Mouse (Mus musculus) layer of hippocampus, adult 2 months (tissue): ENCODE measurements at regions not wholly inside any gene's neighbourhood (a gene's known extent, or its start where the extent isn't known, plus 50 kb on each side); places are given as distances from the start of the nearest gene placed in this dataset.

ENCODE experiments used
- DNase-seq, 2 experiments: peaks; one replicate each; pipeline ENCODE4 v3.0.0; 2022; ENCODE audit warnings: low spot score in 2 of 2
- H3K27ac ChIP-seq: fragments of 200-600 bp; 2 replicates; pipeline ENCODE4 v1.8.1; 2022
- H3K4me3 ChIP-seq: fragments of 200-600 bp; 2 replicates; pipeline ENCODE4 v1.8.1; 2022; ENCODE audit warnings: mild to moderate bottlenecking
- CTCF ChIP-seq: fragments of 200-600 bp; conservative IDR thresholded peaks from 2 replicates; pipeline ENCODE4 v1.8.1; 2022; ENCODE audit warnings: antibody characterized with exemption, mild to moderate bottlenecking, moderate library complexity

DNA sequence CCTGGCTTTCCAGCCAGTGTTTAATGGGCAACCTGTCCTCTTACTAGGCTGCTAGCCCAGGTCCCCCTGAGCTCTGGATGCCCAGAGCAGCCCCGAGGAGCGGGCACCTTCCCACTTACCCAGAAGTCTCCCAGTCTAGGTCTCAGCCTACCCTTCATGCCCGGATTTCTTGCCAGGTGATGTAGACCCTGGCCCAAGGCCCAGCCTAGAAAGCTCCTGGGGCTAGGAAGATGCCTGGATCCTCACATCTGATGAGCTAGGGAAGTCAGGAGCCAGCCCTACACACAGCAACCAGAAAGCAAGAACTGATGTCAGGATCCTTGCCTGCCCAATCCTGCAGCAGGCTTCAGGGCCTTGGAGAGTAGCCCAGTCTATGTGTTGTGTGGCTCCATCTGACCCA is 83.7 kb upstream of the Slc6a6 start:
- no peak for TF ChIP-seq CTCF
- H3K27ac ChIP-seq = no peak overlapping the region
- no peak overlapping the region for H3K4me3 ChIP-seq
- no peak for DNase-seq

DNA sequence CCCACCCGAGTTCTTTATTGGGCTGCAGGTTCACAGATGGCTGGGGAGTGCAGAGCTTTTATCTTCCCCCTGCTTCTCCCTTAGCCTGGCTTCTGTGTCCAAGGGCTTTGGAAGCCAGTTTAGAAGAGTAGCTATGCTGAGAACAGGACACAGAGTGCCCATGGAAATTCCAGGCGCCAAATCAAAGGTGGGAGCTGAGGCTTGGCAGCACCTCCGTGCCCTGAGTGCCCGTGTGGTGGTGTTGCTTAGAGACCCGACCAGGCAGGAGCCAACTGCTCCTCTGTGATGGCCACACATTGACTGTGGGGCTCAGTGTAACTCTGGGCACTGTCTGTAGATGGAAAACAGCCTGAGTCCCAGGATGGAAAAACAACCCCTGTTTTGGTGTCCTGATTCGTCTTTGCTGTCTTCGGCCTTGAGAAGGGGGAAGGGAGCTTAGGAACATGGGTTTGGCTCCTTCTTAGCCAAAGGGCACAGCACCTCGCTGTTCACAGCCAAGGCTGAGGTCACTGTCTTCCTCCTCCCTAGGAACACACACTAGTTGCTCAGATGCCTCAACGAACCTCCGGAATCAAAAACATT is 77.1 kb upstream of the Slc6a6 start:
- Histone ChIP-seq H3K27ac (no peak overlapping the region; the same call in 1 of the 2 replicates), H3K4me3 (no peak overlapping the region)
- DNase-seq = no peak
- no peak for TF ChIP-seq CTCF

DNA sequence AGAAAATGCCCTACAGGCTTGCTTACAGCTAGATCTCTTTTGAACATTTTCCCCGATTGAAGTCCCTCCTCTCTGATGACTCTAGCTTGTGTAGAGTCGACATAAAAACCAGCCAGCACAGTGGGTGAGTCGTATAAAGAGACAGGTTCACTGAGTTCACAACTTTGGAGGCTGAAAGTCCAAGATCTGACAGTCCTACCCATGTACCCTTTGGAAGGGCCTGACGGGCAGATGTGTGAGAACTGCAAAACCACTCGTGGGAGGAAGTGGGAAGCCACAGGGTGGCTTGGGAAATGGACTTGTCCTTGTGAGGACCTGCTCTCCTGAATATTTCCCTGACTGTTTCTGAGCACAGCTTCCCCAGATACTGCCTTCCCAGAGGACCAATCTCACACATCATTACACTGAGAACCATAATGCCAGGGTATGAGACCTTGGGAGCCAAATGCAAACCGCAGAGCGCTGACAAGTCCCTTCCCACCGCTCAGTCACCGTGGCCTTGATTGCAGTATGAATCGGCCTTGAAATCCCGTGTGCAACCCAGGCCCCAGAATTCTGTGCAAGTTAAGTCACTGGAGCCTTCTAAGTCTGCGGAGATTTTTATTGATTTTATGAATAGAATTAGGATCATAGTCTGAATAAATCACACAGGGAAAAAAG is 76.1 kb upstream of the Slc6a6 start:
- no peak for TF ChIP-seq CTCF
- no peak for DNase-seq
- H3K27ac ChIP-seq = no peak overlapping the region
- no peak overlapping the region for H3K4me3 ChIP-seq

DNA sequence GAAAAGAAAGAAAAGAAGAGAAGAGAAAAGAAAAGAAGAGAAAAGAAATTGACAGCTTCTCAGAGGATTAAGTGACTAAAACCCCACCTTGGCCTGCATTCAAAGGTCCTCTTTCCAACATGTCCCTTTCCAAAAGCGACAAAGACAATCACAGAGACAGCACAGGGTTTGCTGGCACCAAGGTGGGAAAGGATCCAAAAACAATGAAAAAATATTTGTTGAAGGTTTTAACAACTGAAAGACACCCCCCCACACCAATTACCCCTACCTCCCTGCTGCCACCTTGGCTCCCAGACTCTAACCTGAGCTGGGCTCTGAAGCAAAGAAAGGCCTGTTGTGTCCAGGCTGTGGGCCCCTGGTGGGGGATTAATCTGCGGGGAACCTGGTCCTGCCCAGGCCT is 74.2 kb upstream of the Slc6a6 start:
- no peak for TF ChIP-seq CTCF
- Histone ChIP-seq H3K27ac (no peak overlapping the region), H3K4me3 (no peak overlapping the region)
- no peak for DNase-seq

DNA sequence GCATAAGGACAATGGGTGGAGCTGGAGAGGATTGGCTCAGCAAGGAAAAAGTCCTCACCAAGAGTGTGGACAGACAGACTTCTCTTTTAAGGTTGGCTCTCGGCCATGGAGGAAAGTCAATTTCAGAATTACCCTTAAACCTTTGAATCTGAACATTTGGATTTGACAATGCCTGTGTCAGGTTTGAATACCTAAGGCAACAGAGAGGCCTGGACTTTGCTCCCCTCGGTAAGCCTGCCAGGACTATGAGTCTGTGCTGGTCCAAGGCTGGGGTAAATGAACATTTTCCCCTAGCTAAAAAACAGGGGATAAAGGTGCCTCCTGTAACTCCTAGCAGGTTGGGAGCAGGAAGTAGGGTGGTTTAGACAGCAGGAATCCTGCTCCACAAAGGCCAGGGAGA is 68.8 kb upstream of the Slc6a6 start:
- H3K4me3 ChIP-seq = no peak overlapping the region
- DNase-seq = no peak
- TF ChIP-seq CTCF = no peak
- H3K27ac ChIP-seq = no peak overlapping the region

DNA sequence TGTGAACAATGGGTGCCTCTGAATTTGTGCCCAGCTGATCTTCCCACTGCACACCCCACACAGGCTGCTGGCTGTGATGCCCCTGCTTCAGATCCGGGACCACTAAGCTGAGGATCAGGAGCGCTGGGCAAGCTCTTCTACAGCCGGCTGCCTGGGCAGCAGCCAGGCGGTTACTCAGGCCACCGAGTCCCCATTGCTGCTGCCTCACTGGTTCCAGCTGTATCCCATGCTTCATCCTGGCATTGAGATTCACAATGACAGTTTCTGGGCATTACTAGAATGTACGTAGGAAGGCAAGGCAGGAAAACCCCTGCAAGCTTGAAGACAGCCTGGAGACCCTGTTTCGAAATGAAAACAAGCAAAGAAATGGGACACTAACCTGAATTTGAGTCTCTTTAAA is 67.3 kb upstream of the Slc6a6 start:
- peak overlapping the region; percentile 76 for H3K27ac ChIP-seq
- DNase-seq = peak in 1 of 2 experiments; percentile 13
- no peak for TF ChIP-seq CTCF
- H3K4me3 ChIP-seq = peak overlapping the region; percentile 42; the same call in 1 of the 2 replicates

DNA sequence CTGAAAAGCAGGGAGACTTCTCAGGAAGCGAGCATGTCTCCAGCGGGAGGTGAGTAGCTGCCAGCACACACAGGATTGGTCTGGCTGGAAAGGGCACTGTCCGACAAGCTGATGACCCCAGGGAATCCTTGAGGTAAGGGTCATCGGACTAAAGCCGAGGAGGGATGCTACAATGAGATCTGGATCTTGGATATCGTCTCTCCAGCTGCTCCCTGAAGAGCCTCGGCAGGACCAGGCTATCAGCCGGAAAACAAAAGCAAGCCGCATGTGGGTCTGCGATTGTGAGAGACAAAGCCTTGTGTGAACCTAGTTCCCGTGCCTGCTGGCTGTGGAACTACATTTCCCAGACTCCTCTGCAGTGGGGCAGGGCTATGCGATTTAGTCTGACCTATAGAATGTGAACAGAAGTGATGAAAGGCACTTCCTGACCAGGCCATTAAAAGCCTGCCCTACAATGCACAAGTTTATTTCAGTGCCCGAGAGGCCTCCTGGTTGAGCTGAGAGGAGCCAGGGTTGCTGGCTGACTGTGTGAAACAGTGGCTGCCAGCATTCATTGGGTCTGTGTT is 66.7 kb upstream of the Slc6a6 start:
- peak overlapping the region; percentile 76 for H3K27ac ChIP-seq
- H3K4me3 ChIP-seq = peak overlapping the region; percentile 42; the same call in 1 of the 2 replicates

DNA sequence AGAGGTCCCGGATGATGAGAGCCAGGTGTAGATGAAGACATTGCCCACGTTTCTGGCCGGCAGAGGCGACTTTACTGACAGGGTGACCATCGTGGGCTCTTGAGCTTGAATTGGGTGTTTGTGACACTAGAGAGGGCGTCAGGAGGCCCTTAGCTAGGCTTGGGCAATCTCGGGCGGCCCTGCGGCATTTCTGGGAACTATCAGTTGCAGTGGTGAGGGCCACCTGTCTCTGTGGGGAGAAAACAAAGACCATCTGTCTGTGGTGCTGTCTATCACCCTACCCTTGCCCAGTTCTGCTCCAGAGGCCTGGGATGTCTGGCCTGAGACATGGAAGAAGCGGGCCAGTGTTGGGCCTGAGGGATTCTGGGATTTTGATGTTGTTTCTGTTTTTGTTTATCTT is 66.2 kb upstream of the Slc6a6 start:
- no peak for TF ChIP-seq CTCF
- Histone ChIP-seq H3K27ac (peak overlapping the region; percentile 76), H3K4me3 (no peak overlapping the region)
- DNase-seq = no peak

More for the DNA sequence above, 66.7 kb upstream of the Slc6a6 start:
- peak; percentile 50 to 73 for DNase-seq
- no peak for TF ChIP-seq CTCF

DNA sequence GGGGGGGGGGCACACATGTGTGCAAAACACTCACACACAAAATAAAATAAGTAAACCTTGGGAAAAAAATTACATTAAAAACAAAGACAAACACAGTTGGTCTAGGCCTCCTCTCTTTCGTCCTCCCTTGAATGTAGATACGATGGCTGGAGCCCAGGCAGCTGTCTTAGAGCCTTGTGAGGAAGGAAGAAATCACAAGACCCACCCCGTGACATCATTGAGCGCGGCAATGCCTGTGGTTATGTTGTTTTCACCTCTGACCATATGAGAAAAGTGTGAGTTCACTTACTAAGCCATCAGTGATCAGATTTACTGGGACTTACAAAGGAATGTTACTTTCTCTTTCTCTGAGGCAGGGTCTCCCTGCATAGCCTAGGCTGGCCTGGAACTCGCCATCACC is 64.8 kb upstream of the Slc6a6 start:
- TF ChIP-seq CTCF = no peak
- Histone ChIP-seq H3K27ac (no peak overlapping the region), H3K4me3 (no peak overlapping the region)
- no peak for DNase-seq

DNA sequence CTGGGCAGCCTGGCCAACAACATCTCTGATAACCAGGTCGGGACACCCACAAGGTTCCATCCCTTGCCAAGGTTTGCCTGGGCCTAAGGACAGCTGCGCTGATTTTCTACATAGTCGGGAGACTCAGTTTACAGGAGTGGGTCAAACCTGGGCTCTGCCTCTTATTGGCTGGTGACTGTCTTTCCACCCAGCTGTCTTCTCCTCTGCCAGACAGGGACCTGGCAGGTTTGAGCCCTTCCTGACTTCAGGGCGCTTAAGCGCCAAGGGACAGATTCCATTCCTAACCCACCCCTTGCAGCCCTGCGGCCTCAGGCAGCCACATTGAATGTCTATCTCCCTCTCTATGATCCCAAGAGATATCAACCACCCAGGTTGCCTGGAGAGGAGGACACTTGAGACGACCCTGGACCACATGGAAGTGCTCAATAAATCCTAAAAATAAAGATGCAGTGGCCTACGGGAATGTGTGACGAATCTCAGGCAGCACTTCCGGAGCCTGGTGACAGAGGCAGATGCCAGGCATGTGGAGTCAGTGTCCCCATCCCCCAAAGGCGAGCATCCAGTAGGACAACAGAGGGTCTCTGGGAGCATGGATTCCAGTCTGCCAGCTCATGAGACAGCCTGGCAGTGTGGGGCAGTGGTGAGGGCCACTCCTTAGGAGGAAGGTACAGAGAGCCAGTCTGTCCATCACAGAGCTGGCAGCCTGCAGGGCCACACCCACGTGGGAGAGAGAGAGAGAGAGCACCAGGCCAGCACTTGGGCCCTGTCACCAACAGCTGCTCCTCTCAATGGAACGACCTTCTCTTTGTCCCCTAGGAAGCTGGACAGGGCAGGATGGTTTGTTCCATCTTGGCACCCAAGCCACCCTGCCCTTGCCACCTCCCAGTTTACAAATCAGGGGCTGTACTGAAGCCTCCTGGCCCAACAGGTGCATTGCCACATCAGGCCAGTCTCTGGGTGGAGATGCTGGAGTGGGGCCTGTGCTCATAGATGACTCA is 63.8 kb upstream of the Slc6a6 start:
- Histone ChIP-seq H3K27ac (no peak overlapping the region), H3K4me3 (no peak overlapping the region)
- no peak for DNase-seq
- TF ChIP-seq CTCF = no peak

DNA sequence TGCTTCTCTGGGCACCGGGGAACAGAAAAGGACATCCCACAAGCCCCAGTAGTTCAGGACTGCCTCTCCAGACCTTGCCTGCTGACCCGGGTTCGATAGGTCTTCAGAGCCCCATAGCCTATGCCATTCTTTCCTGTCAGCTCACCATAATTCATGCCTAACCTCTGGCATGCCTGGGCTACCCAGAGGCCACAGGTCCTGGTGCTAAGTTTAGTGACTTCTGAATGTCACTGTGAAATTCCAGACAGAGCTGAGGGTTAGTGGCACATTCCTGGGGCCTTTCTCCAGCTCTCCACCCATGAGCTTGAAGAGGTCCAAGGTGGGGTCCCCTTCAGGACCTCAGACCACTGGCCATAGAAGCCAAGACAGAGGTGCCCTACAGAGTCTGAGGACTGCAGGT is 62.4 kb upstream of the Slc6a6 start:
- no peak for TF ChIP-seq CTCF
- Histone ChIP-seq H3K27ac (no peak overlapping the region), H3K4me3 (no peak overlapping the region)
- DNase-seq = no peak

DNA sequence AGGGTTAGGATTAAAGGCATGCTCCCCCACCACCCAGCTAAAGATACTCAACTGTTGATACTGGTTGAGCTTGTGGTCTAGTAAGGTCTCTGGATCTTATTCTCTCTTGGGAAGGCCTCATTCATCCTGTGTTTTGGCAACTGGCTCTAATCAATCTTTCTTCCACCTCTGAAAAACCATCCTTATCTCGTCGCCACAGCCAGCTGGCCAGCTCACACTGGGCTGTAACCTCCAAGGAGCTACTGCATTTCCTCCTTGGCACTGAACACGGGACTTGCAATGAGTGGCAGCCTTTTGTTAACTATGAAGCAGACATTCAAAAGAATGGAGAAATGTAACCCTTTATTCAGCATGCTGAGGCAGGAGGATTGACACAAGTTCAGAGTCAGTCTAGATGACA is 61.4 kb upstream of the Slc6a6 start:
- H3K27ac ChIP-seq = no peak overlapping the region
- TF ChIP-seq CTCF = no peak
- no peak overlapping the region for H3K4me3 ChIP-seq
- no peak for DNase-seq

DNA sequence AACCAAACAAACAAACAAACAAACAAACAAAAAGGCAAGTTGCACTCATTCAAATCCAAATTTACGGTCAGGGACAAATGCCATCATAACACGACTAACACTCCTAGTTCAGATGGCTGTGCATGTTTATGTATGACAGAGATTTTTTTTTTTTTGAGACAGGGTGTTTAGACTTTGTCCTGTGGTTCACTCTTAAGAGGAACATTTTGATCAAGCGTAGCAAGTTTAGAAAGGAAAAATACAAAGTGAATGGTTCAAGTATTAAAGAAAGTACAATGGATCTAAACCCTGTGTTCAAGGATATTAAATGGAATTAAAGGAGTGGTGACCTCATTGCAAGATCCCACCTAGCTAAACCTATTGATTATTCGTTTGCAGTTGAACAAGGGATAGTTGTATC is 60.2 kb upstream of the Slc6a6 start:
- DNase-seq = no peak
- H3K27ac ChIP-seq = no peak overlapping the region
- no peak for TF ChIP-seq CTCF
- H3K4me3 ChIP-seq = no peak overlapping the region
